Mouse (Mus musculus) kidney, postnatal 25 days (tissue): ENCODE measurements around the gene Wipf3.
A peak's percentile ranks its signal among the peaks of the same experiment; 100 is the strongest.

ENCODE experiments used
- DNase-seq, 2 experiments: peaks; one replicate each; pipeline ENCODE4 v3.0.0; 2021; ENCODE audit warnings: mixed read lengths in 2 of 2

Wipf3 gene

GRCm38 (mm10) chr6:54429447-54430194 is at the start of gene Wipf3:
TSS of gene Wipf3 (plus strand) at chr6:54429603.
- peak; percentile 75 to 91 for DNase-seq

GRCm38 (mm10) chr6:54382636-54383035 is 46.8 kb upstream of the Wipf3 start:
- no peak for DNase-seq

- DNase-seq = no peak
Observed at GRCm38 (mm10) chr6:54383893-54384524, 45.4 kb upstream of the Wipf3 start.

- no peak for DNase-seq
Observed at GRCm38 (mm10) chr6:54384777-54385176, 44.6 kb upstream of the Wipf3 start.

- no peak for DNase-seq
Observed at GRCm38 (mm10) chr6:54386429-54386828, 43.0 kb upstream of the Wipf3 start.

- no peak for DNase-seq
Observed at GRCm38 (mm10) chr6:54387044-54387443, 42.4 kb upstream of the Wipf3 start.

- DNase-seq = no peak
Observed at GRCm38 (mm10) chr6:54387751-54388150, 41.7 kb upstream of the Wipf3 start.

GRCm38 (mm10) chr6:54388690-54389275 is 40.6 kb upstream of the Wipf3 start:
- DNase-seq = no peak

- peak; percentile 55 to 62 for DNase-seq
Observed at GRCm38 (mm10) chr6:54391765-54392164, 37.6 kb upstream of the Wipf3 start.

- no peak for DNase-seq
Observed at GRCm38 (mm10) chr6:54393886-54394285, 35.5 kb upstream of the Wipf3 start.

- DNase-seq = peak in 1 of 2 experiments; percentile 8
Observed at GRCm38 (mm10) chr6:54399194-54399923, 30.0 kb upstream of the Wipf3 start.

- no peak for DNase-seq
Observed at GRCm38 (mm10) chr6:54401503-54401902, 27.9 kb upstream of the Wipf3 start.

- no peak for DNase-seq
Observed at GRCm38 (mm10) chr6:54404916-54405315, 24.5 kb upstream of the Wipf3 start.

GRCm38 (mm10) chr6:54406116-54406515 is 23.3 kb upstream of the Wipf3 start:
- no peak for DNase-seq

GRCm38 (mm10) chr6:54409271-54409670 is 20.1 kb upstream of the Wipf3 start:
- no peak for DNase-seq

GRCm38 (mm10) chr6:54410451-54410850 is 19.0 kb upstream of the Wipf3 start:
- no peak for DNase-seq

GRCm38 (mm10) chr6:54411591-54411990 is 17.8 kb upstream of the Wipf3 start:
- DNase-seq = no peak

GRCm38 (mm10) chr6:54412879-54413278 is 16.5 kb upstream of the Wipf3 start:
- DNase-seq = no peak

GRCm38 (mm10) chr6:54425230-54425629 is 4.2 kb upstream of the Wipf3 start:
- DNase-seq = no peak

GRCm38 (mm10) chr6:54428850-54429446 is 455 bp upstream of the Wipf3 start:
- DNase-seq = no peak

- DNase-seq = no peak
Observed at GRCm38 (mm10) chr6:54430221-54430620, 818 bp downstream of the Wipf3 start.

GRCm38 (mm10) chr6:54431761-54432160 is 2.4 kb downstream of the Wipf3 start:
- no peak for DNase-seq

GRCm38 (mm10) chr6:54432191-54432590 is 2.8 kb downstream of the Wipf3 start:
- no peak for DNase-seq
